Mouse (Mus musculus) lung, postnatal 0 days (tissue): ENCODE measurements around the gene Chrna9.

Source experiments
- CTCF ChIP-seq: IDR thresholded peaks from 2 replicates; pipeline ENCODE4 v1.5.1; 2016; ENCODE audit warnings: antibody characterized with exemption, mild to moderate bottlenecking
- EP300 ChIP-seq: IDR thresholded peaks from 2 replicates; pipeline ENCODE4 v1.6.1; 2016; ENCODE audit warnings: antibody characterized with exemption, mild to moderate bottlenecking, control low read depth

- TF ChIP-seq CTCF: no peak
- no peak for TF ChIP-seq EP300
Observed at GRCm38 (mm10) chr5:65913126-65913525, 21.6 kb upstream of the Chrna9 start.
